Mouse (Mus musculus) urinary bladder, postnatal 10 days (tissue): Measurements from ENCODE around the gene Fam49a.
"Not testable (repeated sequence)": the region's sequence is repeated elsewhere in the genome, so short reads cannot be mapped to it uniquely, and the experiment has no call there.

ENCODE experiments used
- DNase-seq: peaks from one replicate; pipeline ENCODE4 v3.0.0; 2022; ENCODE audit warnings: low spot score

The Fam49a gene

DNA sequence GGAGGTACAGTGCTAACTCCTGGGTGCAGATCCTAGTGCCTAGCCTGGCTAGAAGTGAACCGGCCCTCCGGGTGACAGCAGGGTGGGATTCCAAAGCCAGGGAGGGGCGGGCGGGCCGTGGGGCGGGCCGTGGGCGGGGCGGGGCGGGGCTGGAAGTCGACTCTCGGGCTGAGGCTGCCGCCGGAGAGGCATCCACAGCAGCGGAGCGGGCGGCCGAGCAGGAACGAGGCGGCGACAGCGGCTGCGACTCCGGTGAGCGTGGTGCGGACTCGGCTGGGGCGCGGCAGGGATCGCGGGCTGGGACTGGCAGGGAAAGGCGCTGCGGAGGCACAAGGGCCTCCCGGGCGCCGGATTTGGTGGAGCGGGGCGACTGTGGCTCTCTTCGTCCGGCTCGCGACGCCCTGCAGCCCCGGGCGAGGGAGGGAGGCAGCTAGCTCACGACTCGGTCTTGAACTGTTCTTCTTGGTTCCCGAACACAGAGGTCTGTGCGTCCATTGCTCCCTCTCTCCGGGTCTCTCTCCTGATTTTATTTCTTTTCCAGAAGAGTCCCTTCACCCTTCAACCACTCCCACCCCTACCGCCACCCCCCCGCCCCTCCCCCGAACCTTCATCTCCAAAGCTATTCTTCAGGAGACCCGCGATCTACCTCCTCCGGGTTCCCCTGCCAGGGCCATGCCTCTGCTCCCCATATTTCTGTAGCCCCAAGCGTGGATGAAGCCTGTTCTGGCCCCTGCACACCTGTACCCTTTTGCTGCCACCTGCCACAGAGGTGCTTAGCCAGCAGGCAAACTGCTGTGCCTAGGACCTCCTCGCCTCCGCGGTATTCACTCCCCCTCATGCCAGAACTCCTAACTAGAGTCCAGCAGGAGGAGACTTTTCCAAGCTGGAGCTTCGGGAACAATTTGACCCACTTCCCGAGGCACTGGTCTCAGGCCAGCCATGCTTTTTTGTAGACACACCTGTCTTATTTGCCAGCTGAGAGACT is at the start of gene Fam49a:
TSS of gene Fam49a (plus strand) at position 153 of the 985 bp plus-strand sequence.
- DNase-seq: peak; percentile 40

DNA sequence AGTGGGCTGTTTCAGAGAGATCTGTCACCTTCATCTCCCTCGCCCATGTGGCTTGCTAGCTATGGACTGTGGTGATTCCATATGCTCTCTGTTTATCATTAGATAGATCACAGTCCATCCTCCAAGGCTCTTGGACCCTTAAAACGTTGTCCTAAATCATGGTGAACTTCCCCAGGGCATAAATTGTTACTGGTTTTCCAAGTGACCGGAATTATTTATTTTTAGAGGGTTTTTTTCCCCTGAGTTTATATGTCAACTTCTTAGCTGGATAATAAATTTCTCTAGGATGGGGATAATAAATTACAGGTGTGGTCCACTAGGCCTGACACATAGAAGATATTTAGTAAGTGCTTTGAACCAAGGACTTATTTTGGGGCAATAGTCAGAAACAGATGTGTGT is 48.4 kb upstream of the Fam49a start:
- no peak for DNase-seq

DNA sequence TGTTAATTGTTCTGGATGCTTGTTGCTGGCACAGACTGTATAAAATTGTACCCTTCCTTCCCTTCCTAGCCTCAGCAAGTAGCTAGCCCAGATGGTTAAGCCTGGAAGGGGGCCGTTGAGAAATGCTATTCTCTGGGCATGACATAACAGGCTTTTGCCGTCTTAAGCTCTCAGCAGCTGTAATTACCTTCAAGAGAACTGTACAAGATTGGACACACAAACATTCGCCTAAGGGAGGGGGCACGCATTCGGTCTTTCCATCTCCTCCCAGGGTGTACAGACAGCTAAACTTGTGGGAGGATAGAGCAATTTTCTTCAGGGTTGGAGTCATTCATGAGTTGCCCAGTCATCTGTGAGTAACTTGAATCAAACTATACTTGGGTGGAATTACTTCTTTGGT is 43.0 kb upstream of the Fam49a start:
- no peak for DNase-seq

DNA sequence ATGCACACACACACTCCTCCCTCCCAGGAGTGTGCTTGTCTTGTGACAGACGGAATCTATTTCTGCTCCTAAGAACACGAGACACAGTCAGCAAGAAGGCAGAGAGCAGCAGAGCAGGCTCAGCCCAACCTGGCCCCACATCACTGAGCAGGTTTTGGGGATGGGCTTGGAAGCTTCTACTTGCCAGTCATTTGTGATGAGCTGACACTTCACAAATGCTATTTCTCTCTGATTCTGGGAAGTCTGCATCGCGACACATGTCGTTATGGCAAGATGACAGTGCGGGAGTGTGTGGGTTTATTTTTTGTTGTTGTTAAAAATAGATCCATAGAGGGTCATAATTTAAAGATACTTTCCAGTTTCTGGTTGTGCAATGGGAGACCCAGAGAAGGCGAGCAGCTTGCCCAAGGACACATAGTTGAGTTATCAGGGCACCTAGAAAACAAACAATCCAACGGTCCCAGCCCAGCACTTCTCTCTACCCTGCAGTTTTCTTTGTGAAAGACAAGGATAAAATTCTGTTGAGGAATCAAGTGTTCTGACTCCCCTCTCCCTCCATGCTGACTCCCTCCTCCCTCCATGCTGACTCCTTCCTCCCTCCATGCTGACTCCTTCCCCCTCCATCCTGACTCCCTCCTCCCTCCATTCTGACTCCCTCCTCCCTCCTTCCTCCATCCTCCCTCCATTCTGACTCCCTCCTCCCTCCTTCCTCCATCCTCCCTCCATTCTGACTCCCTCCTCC is 41.0 kb upstream of the Fam49a start:
- DNase-seq: no peak

DNA sequence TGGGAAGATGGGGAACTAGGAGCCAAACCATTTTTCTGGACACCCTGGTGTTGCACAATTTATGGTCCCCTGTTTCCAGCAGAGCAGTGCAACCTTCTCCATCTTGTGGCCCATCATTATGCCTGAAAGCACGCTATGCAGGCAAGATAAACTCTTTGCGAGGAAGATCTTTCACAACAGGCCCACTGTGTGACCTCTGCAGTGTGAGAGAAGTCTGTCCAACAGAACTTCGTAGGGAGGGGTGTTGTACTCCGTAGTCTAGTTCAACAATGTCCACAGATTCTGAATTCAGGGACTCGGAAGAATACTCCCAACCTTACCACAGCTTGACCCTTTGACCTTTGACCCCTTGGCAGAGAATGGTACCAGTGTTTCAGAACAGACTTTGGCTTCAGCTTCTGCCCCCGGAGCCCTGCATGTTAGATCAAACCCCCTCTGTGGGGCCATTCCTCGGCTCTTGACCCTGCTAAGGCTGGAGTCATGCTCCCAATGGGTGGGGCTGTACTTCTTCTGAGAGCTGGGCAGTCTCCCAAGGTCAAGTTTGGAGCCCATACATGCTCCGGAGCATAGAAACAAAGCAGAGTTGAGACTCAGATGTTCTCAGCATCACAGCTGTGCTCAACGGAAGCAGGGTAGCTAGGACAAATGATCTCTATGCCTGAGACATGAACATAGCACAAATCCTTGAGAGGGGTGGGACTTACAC is 39.2 kb upstream of the Fam49a start:
- DNase-seq: no peak

DNA sequence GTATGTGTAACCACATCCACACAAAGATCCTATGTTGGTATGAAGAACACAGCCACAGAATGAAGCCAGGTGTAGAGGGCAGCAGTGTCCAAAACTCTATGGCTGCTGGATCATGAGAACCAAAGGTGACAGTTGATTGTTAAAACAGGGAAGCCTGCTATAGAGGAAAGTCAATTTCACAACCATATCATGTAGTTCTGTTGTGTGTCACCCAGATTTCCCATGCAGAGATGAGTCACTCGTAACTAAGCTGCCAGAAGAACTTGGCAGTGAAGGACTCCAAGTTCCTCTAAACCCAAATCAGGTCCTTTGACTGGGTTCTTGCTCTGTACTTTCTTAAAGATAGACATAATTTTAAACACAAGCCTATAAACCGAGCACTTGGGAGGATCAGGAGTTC is 38.6 kb upstream of the Fam49a start:
- DNase-seq: no peak

DNA sequence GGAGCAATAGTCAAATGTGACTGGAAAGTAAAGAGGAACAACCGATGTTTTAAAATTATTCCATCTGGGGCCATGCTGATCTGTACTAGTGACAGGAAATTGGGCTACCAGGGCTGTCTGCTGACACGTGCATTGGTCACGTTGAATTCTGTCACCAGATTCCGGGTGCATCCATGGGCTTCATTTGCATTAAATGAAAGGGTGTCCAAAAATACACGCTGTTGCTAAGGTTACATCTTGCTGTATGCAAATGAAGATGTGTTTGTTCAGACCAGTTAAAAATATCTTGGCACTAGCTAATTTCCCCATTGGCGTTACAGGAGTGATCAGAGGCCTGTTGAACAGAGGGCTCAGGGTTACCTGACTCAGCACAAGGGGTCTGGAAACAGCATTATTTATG is 36.2 kb upstream of the Fam49a start:
- no peak for DNase-seq

DNA sequence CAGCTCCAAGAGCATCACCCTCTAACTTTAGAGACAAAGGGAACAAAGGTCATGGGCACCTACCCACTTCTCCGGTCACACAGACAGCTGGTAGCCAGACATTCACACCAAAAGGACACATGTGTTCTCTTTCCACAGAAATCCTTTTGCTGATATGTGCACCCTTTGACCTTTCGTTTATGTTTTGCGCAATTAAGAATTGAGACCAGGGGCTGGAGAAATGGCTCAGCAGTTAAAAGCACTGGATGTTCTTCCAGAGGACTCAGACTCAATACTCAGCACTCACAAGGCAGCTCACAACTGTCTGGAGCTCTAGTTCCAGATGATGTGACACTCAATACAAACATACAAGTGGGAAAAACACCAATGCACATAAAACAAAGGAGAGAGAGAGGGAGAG is 34.3 kb upstream of the Fam49a start:
- no peak for DNase-seq

DNA sequence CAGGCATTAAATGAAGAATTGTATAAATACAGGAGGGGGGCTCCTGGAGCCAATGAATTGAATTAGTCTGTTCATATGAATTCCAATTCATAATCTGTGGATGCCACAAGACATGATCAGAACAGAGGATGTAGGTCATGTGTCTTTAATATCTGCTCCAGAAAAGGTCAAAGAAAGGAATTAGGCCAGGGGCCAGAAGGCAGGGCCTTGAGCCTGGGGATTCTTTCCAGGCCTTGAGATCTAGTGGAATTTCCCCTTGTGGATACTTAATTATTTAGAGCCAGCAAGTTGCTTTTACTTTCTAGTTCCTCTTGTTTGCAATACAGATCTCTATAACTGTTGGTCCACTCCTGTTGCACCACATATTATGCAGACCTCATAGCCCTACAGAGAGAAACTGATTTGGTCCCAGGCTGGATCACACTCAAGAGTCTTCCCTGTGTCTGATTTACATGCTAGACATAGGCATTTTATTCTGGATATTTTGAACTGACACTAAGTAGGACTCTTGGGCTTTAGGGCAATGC is 31.8 kb upstream of the Fam49a start:
- DNase-seq: no peak

DNA sequence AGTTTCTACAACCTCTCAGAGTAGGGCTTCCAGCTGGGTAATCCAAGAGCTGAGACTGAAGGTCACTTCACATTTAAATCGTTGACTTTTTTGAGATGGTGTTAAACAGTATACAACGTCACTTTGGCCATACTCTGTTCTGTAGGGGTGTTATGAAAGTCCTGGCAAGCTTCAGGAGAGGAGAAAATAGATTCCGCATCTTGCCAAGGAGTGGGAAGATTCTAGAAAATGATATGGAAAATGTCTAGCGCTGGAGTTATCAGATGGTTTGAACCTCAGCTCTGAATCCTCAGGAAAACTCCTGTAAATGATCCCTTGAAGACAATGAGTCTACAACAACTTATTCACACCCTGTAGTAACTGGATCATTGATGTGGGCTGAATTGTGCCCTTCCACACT is 29.8 kb upstream of the Fam49a start:
- no peak for DNase-seq

DNA sequence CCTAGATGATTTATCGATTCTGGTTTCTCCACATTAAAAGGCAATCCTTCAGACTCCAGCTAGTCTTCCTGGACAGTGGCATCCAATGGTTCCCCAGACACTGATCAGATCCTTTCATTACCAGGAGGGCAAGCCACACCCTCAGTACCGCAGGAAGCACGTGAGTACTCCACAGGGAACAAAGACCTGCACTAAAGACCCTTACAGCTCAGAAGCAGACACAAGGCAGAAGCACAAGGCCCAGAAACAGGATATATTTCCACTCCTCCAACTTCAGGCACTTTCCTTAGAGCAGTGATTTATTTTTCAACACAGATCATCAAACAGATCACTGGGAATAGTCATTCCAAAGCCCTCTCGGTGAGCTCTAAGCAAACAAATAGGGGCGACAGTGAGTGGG is 25.0 kb upstream of the Fam49a start:
- DNase-seq: no peak

DNA sequence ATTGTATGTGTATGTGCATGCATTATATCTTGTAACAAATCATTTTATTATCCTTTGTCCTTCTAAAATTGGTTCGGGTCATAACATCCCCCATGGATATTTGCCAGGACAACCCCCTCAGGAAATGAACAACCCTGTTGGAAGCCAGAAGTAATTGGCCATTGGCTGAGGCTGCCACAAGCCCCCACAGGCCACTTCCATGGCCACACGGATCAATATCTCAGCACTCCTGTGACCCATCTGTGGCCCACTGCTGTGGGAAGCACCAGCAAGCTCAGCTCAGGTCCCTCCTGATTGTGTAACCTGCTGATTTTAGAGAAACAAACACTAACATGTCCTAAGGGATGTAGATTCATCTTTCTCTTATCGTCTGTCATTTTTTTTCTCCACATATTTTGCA is 22.4 kb upstream of the Fam49a start:
- no peak for DNase-seq

DNA sequence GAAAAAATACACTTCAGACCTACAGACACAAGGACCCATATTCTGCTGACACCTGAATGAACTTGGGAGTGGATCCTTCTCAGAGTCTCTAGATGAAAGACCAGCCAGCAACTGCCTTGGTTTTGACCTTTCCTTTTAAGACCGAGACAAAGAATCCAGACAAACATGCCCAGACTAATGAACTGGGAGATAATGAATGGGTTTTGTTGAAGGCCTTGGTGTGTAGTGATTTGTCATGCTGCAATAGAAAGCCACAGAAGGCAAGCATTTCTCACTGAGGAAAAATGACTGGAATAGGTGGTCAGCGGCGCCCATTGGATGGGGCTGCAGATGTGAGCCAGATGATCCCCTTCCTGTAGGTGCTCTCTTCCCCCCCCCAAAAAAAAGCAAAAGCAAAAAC is 18.8 kb upstream of the Fam49a start:
- DNase-seq: no peak

DNA sequence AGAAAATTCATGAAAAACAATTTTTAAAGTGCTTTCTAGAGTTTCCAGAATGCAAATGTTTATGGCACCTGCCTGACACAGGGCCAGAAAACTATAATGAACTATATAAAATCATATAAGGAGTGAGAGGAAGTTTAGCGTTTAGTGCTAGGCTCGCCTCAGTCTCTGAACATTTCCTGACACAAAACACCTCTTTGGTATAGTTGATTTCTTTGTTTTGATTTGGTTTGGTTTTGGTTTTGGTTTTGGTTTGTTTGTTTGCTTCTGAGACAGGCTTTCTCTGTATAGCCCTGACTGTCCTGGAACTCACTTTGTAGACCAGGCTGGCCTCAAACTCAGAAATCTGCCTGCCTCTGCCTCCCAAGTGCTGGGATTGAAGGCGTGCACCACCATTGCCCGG is 14.9 kb upstream of the Fam49a start:
- DNase-seq: not testable (repeated sequence)

DNA sequence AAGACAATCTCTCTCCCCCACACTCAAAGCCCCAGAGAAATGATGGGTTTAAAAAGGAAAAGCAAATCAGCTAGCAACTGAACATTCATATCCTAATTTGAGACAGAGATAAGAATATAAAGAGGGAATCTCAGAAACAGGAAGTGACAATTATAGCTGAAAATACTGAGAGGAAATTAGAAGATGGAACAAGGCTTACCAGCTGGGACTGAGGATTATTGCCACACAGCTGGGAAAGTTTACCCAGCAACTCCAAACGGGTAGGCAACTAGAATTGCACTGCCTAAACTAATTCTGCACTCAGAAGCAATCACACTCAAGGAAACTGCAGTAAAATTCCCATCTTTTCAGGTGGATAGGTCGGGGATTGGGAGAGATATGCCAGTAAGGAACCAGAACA is 12.4 kb upstream of the Fam49a start:
- no peak for DNase-seq

DNA sequence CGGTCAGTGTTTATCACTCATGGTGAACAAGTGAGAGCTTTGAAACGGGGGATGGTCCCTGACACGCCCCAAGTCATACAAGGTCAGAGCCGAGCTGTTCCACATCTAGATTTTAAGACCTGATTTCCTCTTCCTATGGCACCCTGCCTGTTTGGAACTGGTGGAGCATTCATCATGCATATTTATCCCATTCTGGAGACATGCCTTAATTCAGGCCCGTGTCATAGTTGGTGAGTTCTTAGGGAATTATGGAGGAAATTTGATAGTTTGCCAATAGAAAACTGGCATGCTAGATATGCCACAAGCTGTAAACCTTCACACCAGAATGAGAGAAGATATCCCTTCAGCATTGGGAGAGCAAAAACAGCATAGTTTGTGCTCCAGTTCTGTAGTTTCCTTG is 8.4 kb upstream of the Fam49a start:
- DNase-seq: no peak

DNA sequence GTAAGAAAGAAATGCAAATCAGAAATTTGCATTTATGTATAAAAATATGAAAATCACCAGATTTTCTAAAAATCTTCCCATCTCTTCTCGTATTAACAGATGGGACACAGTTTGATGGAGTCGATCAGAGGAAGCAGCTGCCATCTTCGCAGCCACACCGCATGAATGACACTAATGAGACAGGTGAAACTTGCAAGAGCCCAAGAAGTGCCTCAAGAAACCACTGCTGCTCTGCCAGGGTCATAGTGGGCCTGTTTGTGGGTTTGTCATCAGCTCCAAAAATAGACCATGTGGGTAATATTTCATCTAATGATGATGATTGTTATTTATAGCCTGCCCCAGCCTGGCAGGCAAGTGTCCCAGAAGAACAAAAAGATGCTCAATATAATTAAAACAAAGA is 7.8 kb upstream of the Fam49a start:
- DNase-seq: no peak

DNA sequence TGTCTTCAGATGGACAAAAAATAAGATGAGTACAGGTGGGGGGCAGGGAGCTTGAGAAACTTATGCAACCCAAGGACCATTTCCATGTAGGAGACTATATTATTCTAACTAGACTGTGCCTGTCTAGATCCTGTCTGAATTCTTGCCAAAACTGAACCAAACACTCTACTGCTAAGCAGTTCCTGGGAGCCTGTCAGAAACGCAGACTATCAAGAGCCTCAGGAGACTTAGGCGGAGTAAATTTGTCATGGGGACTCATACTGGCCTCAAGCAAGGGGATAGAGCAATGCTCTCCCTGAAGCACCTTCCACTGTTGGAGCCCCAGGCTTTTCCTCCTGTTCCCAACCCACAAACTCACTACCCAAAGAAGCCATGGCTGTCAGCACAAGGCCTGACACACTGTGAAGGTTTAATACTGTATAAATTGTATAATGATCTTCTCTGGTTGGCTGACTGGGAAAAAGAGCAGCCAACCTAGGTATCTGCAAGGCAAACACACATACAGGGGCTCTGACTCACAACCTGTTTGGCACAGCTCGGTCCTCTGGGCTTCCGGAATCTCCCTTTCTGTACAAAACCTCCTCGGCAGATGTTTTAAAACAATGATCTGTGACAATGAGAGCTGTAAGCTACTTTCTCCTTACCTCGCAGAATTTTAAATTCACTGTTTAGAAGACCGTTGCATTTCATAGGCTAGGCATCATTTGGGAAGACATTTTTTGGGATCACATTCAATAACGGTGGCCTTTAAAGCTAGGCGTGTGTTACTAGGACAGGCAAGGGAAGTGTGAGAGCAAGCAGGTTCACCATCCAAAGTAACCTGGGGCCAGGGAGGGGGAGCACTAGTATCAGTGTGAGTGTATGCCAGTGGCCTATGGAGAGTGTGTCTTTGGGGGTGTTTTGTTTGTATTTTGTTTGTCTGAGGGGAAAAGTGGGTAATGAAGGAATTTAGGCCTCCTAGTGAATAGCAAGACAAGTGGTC is 669 bp upstream of the Fam49a start:
- no peak for DNase-seq

DNA sequence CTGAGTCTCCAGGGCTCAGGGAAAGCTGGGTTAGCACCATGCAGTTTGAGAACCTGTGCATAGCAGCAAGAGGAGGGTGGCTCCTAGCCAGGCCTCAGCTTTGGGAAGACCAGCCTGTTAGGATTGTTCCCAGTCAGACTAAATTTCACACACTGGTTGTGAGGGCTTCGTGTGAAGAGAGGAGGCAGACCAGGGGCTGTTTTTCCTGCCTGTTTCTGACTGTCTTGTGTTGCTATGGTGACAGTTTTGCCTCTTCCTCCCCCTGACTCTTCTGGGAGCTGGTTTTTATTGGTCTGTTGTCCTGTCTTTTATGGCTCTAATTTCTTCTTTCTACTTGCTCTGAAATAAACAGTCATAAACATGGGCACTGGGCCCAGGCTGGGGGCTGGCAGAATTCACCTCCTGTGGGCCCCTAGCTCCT is 1.4 kb downstream of the Fam49a start:
- DNase-seq: no peak

DNA sequence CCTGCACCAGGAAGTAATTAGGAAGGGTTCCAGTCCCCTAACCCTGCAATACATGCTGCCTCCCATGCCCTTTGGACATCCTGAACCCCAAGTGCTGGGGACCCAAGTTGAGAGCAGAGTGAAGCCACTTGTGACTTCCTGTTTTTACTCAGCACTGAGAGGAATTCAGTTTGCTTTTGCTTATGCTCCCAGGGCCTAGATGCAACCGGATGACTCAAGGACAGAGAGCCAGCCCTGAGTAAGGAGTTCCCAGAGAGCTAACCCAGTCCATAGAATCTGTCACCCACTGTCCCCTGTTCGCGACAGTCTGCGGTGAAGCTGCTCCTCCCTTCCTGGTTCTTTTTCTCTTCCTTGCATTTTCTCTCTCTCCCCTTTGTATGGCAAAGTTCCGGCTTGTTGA is 2.2 kb downstream of the Fam49a start:
- DNase-seq: no peak

DNA sequence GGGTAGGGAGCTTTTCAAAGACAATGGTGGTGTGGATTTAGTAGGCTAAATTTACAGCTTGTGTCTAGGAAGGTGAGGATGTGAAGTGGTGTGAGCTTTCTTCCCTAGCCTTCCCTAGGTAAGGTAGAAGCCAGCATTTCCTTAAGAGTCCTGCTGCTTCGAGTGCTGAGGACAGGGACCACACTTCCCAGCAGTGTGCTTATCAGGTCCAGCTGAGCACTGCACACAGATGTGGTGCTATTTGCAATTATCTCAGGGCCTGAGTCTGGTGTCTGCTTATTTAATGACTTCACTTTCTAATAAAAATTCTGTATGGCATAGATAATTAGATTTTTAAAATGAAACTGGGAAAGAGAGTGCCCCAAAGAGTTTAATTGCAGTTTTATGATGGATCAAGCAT is 4.6 kb downstream of the Fam49a start:
- DNase-seq: no peak
